Mouse (Mus musculus) kidney, adult 9 months (tissue): ENCODE data around the gene Clasp2.
A peak's percentile ranks its signal among the peaks of the same experiment; 100 is the strongest.
"Not testable (repeated sequence)": the region's sequence is repeated elsewhere in the genome, so short reads cannot be mapped to it uniquely, and the experiment has no call there.

Experiments used
- DNase-seq: peaks from one replicate; pipeline ENCODE4 v3.0.0; 2022

Clasp2 gene

GRCm38 (mm10) chr9:113741108-113741636 is at the start of gene Clasp2:
Gene Clasp2, plus strand, starts transcription at chr9:113741473.
- DNase-seq: peak; percentile 83

GRCm38 (mm10) chr9:113701441-113702160 is 39.7 kb upstream of the Clasp2 start:
- DNase-seq: no peak

GRCm38 (mm10) chr9:113706108-113706507 is 35.2 kb upstream of the Clasp2 start:
- no peak for DNase-seq

- DNase-seq: no peak
These were observed 34.4 kb upstream of the Clasp2 start for GRCm38 (mm10) chr9:113706841-113707240.

- DNase-seq: peak; percentile 91
These were observed 33.6 kb upstream of the Clasp2 start, which contains the start of gene Pdcd6ip for GRCm38 (mm10) chr9:113707481-113708360. Gene Pdcd6ip, minus strand, starts transcription at chr9:113708259.

- DNase-seq: no peak
These were observed 32.7 kb upstream of the Clasp2 start for GRCm38 (mm10) chr9:113708361-113709280.

GRCm38 (mm10) chr9:113710871-113711270 is 30.4 kb upstream of the Clasp2 start:
- no peak for DNase-seq

GRCm38 (mm10) chr9:113719063-113719462 is 22.2 kb upstream of the Clasp2 start:
- DNase-seq: peak; percentile 40

GRCm38 (mm10) chr9:113724646-113725045 is 16.6 kb upstream of the Clasp2 start:
- DNase-seq: no peak

- not testable (repeated sequence) for DNase-seq
These were observed 15.7 kb upstream of the Clasp2 start for GRCm38 (mm10) chr9:113725609-113726008.

GRCm38 (mm10) chr9:113726131-113726530 is 15.1 kb upstream of the Clasp2 start:
- DNase-seq: no peak

GRCm38 (mm10) chr9:113726991-113727680 is 14.1 kb upstream of the Clasp2 start:
- DNase-seq: no peak

GRCm38 (mm10) chr9:113731540-113731939 is 9.7 kb upstream of the Clasp2 start:
- no peak for DNase-seq

- no peak for DNase-seq
These were observed 5.4 kb upstream of the Clasp2 start for GRCm38 (mm10) chr9:113735920-113736319.

- DNase-seq: no peak
These were observed 3.3 kb upstream of the Clasp2 start for GRCm38 (mm10) chr9:113738021-113738420.

GRCm38 (mm10) chr9:113738941-113739340 is 2.3 kb upstream of the Clasp2 start:
- DNase-seq: peak; percentile 48

- peak; percentile 22 for DNase-seq
These were observed 414 bp downstream of the Clasp2 start for GRCm38 (mm10) chr9:113741637-113742137.

GRCm38 (mm10) chr9:113742361-113742794 is 1.1 kb downstream of the Clasp2 start:
- DNase-seq: peak; percentile 49

GRCm38 (mm10) chr9:113743291-113743690 is 2.0 kb downstream of the Clasp2 start:
- DNase-seq: no peak

- peak; percentile 80 for DNase-seq
These were observed 8.1 kb downstream of the Clasp2 start for GRCm38 (mm10) chr9:113749356-113749755.
